ENCODE assay signal across 26 mouse cellular contexts in the genomic region with DNA sequence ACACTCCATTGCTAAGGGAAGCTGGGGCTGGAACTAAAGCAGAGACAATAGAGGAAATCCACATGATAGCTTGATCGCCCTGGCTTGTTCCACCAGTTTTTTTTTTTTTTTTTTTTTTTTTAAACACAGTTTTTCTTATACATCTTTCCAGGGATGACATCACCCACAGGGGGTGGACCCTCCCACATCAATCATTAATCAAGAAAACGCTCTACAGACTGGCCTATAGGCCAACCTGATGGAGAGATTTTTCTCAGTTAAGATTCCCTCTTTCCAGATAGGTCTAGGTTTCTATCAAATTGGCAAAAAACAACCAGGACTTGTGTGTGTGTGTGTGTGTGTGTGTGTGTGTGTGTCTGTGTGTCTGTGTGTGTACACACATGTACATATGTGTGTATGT. TPM values are rescaled to one million over a fixed set of nuclear protein-coding genes. Genes with fewer than 3 reads are reported as not detected.
DNase-seq lines count a peak whose midpoint lies in the region; ATAC-seq and TF ChIP-seq lines count a peak whose summit lies in the region.
"Had no signal": no experiment of that assay in that cellular context is flagged by ENCODE, and none has a peak within 500 bp of the region (broad histone marks: within the 10 kb centered on the region; RNA-seq: fewer than 3 reads in every experiment).

No protein-coding gene starts in this region.

- no peak overlapping the region for H3K4me2 ChIP-seq in embryonic facial prominence, embryonic 13.5 days
- H3K4me2 ChIP-seq in intestine, embryonic 14.5 days (ENCODE audit: low read length): no peak overlapping the region
- H3K4me2 ChIP-seq in forebrain, embryonic 16.5 days (ENCODE audit: low read length): no peak overlapping the region
- H3K4me2 ChIP-seq: embryonic facial prominence, embryonic 15.5 days; heart, embryonic 15.5 days; hindbrain, embryonic 13.5 days had no signal

- 66% methylated on average over 2 of the region's 2 CpGs for WGBS in embryonic facial prominence, embryonic 13.5 days
- 94% methylated on average over 2 of the region's 2 CpGs for WGBS in embryonic facial prominence, embryonic 10.5 days
- 53% methylated on average over 2 of the region's 2 CpGs for WGBS in intestine, embryonic 14.5 days
- 22% methylated on average over 2 of the region's 2 CpGs for WGBS in small intestine, adult 2 months
- WGBS in forebrain, embryonic 16.5 days: 72% methylated on average over 2 of the region's 2 CpGs

- peaks cover 10% of the 10 kb centered on the region for H3K4me1 ChIP-seq in embryonic facial prominence, embryonic 13.5 days
- H3K4me1 ChIP-seq in embryonic facial prominence, embryonic 10.5 days: peaks cover 9% of the 10 kb centered on the region
- H3K4me1 ChIP-seq in intestine, embryonic 14.5 days (replicated peaks; ENCODE audit: control insufficient read depth, insufficient read depth, low read length): peaks cover 5% of the 10 kb centered on the region
- H3K4me1 ChIP-seq in small intestine, adult 2 months (ENCODE audit: control insufficient read depth, insufficient read depth, insufficient read length, low read length): peaks cover 24% of the 10 kb centered on the region
- H3K4me1 ChIP-seq in forebrain, embryonic 16.5 days (replicated peaks; ENCODE audit: control insufficient read depth, insufficient read depth, low read length): peaks cover 6% of the 10 kb centered on the region

- no peaks in the 10 kb centered on the region for H3K27me3 ChIP-seq in embryonic facial prominence, embryonic 13.5 days
- H3K27me3 ChIP-seq in embryonic facial prominence, embryonic 10.5 days (replicated peaks; ENCODE audit: low read depth, poor library complexity, severe bottlenecking): no peaks in the 10 kb centered on the region
- H3K27me3 ChIP-seq in intestine, embryonic 14.5 days (replicated peaks; ENCODE audit: control insufficient read depth, insufficient read depth, low read length): no peaks in the 10 kb centered on the region
- no peaks in the 10 kb centered on the region for H3K27me3 ChIP-seq in small intestine, adult 2 months (ENCODE audit: control insufficient read depth, insufficient read depth, low read length)
- no peaks in the 10 kb centered on the region for H3K27me3 ChIP-seq in forebrain, embryonic 16.5 days (replicated peaks; ENCODE audit: control insufficient read depth, insufficient read depth, low read length)
- H3K27me3 ChIP-seq: embryonic facial prominence, embryonic 15.5 days; heart, embryonic 15.5 days; hindbrain, embryonic 13.5 days had no signal

- H3K27ac ChIP-seq in embryonic facial prominence, embryonic 13.5 days: peak overlapping the region; percentile 55
- no peak overlapping the region for H3K27ac ChIP-seq in embryonic facial prominence, embryonic 10.5 days (replicated peaks)
- peak overlapping the region; percentile 35; the same call in 1 of the 2 replicates for H3K27ac ChIP-seq in intestine, embryonic 14.5 days (ENCODE audit: low read depth)
- H3K27ac ChIP-seq in small intestine, adult 2 months (ENCODE audit: insufficient read depth, low read depth, low read length): peak overlapping the region; percentile 44
- H3K27ac ChIP-seq in forebrain, embryonic 16.5 days (ENCODE audit: low read length): no peak overlapping the region
- H3K27ac ChIP-seq: embryonic facial prominence, embryonic 15.5 days; forebrain, embryonic 10.5 days; heart, embryonic 10.5 days; heart, embryonic 15.5 days; hindbrain, embryonic 13.5 days; hindbrain, postnatal 0 days had no signal

- no peak for ATAC-seq in embryonic facial prominence, embryonic 13.5 days (ENCODE audit: insufficient number of reproducible peaks, insufficient read depth, low FRiP score, low TSS enrichment, low read depth)
- peak; percentile 69; the same call in 1 of the 2 replicates for ATAC-seq in intestine, embryonic 14.5 days (replicated peaks; ENCODE audit: low FRiP score, low TSS enrichment, low read depth)
- no peak for ATAC-seq in forebrain, embryonic 16.5 days
- ATAC-seq: CD4-positive, CD25-positive, alpha-beta regulatory T cell, adult 4 months; forebrain, embryonic 14.5 days had no signal

- no peak overlapping the region for H3K4me3 ChIP-seq in embryonic facial prominence, embryonic 13.5 days
- no peak overlapping the region for H3K4me3 ChIP-seq in embryonic facial prominence, embryonic 10.5 days
- no peak overlapping the region for H3K4me3 ChIP-seq in intestine, embryonic 14.5 days (ENCODE audit: low read depth, low read length)
- H3K4me3 ChIP-seq in small intestine, adult 2 months (ENCODE audit: low read depth, low read length): no peak overlapping the region
- no peak overlapping the region for H3K4me3 ChIP-seq in forebrain, embryonic 16.5 days (replicated peaks; ENCODE audit: low read length)
- H3K4me3 ChIP-seq: embryonic facial prominence, embryonic 15.5 days; erythroblast, embryonic 14.5 days; forebrain, embryonic 10.5 days; heart, embryonic 10.5 days; heart, embryonic 15.5 days; hindbrain, embryonic 13.5 days had no signal

- H3K36me3 ChIP-seq in embryonic facial prominence, embryonic 13.5 days: peaks cover 70% of the 10 kb centered on the region
- peaks cover 79% of the 10 kb centered on the region for H3K36me3 ChIP-seq in embryonic facial prominence, embryonic 10.5 days (replicated peaks)
- H3K36me3 ChIP-seq in intestine, embryonic 14.5 days (ENCODE audit: control insufficient read depth, insufficient read depth, low read length): peaks cover 61% of the 10 kb centered on the region
- H3K36me3 ChIP-seq in small intestine, adult 2 months (ENCODE audit: control insufficient read depth, insufficient read depth, low read length): peaks cover 52% of the 10 kb centered on the region
- peaks cover 13% of the 10 kb centered on the region for H3K36me3 ChIP-seq in forebrain, embryonic 16.5 days (ENCODE audit: control insufficient read depth, insufficient read depth)

- TF ChIP-seq CTCF in small intestine, adult 2 months (IDR thresholded peaks at IDR 0.05; ENCODE audit: extremely low read depth, insufficient read length, insufficient replicate concordance, low read depth, low read length): no peak

- no peak overlapping the region for H3K9ac ChIP-seq in embryonic facial prominence, embryonic 13.5 days
- H3K9ac ChIP-seq in intestine, embryonic 14.5 days (ENCODE audit: low read length): no peak overlapping the region
- no peak overlapping the region for H3K9ac ChIP-seq in forebrain, embryonic 16.5 days (replicated peaks; ENCODE audit: low read depth, low read length)
- H3K9ac ChIP-seq: embryonic facial prominence, embryonic 15.5 days; heart, embryonic 15.5 days had no signal

- no peaks in the 10 kb centered on the region for H3K9me3 ChIP-seq in embryonic facial prominence, embryonic 13.5 days
- no peaks in the 10 kb centered on the region for H3K9me3 ChIP-seq in embryonic facial prominence, embryonic 10.5 days
- no peaks in the 10 kb centered on the region for H3K9me3 ChIP-seq in intestine, embryonic 14.5 days (ENCODE audit: control insufficient read depth, low read length)
- H3K9me3 ChIP-seq in forebrain, embryonic 16.5 days (ENCODE audit: control insufficient read depth, low read length): no peaks in the 10 kb centered on the region
- H3K9me3 ChIP-seq: embryonic facial prominence, embryonic 15.5 days; forebrain, embryonic 10.5 days; G1E; heart, embryonic 10.5 days; heart, embryonic 15.5 days; hindbrain, embryonic 13.5 days had no signal

- TF ChIP-seq POLR2A in small intestine, adult 2 months (IDR thresholded peaks at IDR 0.05; ENCODE audit: low read depth, low read length): no peak

- DNase-seq in embryonic facial prominence, embryonic 10.5 days (ENCODE audit: low spot score): no peak
- DNase-seq in intestine, embryonic 14.5 days (ENCODE audit: low spot score): no peak
- no peak for DNase-seq in adrenal gland, adult (ENCODE audit: inconsistent age in 2 of 2, low spot score in 1 of 2)
- DNase-seq in layer of hippocampus, postnatal 36 days: no peak
- DNase-seq: adrenal gland, postnatal 14 days; B cell, adult 2 months; cerebellum, adult 11-12 months; cerebellum, adult 9-10 months; cerebellum, postnatal 25 days; gastrocnemius, postnatal 10 days; heart, adult 18-20 months; heart, postnatal 14 days had no signal

RNA-seq across cellular contexts. Expression of a gene that starts 6.4 kb away (rescaled TPM):
- 28.4 and 33.8 TPM in 2 replicates for polyA plus RNA-seq in embryonic facial prominence, embryonic 13.5 days (2015; fragmentation: Nextera tagmentation; extraction: Ambion mirVana)
- polyA plus RNA-seq in embryonic facial prominence, embryonic 10.5 days (2016; fragmentation: Nextera tagmentation; extraction: Ambion mirVana): 26.8 and 30.6 TPM in 2 replicates
- polyA plus RNA-seq in intestine, embryonic 14.5 days (2014; fragmentation: Nextera tagmentation; extraction: Ambion mirVana): 39.3 and 48.2 TPM in 2 replicates
- polyA plus RNA-seq in small intestine, adult 2 months (2012; rRNA removed): 25.1 and 53.1 TPM in 2 replicates
- 46.0 and 47.1 TPM in 2 replicates for polyA plus RNA-seq in forebrain, embryonic 16.5 days (2015; fragmentation: Nextera tagmentation; extraction: Ambion mirVana)
- total RNA-seq in layer of hippocampus, postnatal 36 days (2021): 100 to 1,000 TPM; 102 to 104 TPM

RNA-seq across cellular contexts. Expression of a gene that starts 9.8 kb away (rescaled TPM):
- 0.25 TPM in 2 replicates for polyA plus RNA-seq in embryonic facial prominence, embryonic 13.5 days (2015; fragmentation: Nextera tagmentation; extraction: Ambion mirVana)
- 0.10 TPM in 1 of 2 replicates, not detected in the other for polyA plus RNA-seq in embryonic facial prominence, embryonic 10.5 days (2016; fragmentation: Nextera tagmentation; extraction: Ambion mirVana)
- 1.5 and 2.4 TPM in 2 replicates for polyA plus RNA-seq in intestine, embryonic 14.5 days (2014; fragmentation: Nextera tagmentation; extraction: Ambion mirVana)
- 7.4 and 25.5 TPM in 2 replicates for polyA plus RNA-seq in small intestine, adult 2 months (2012; rRNA removed)
- polyA plus RNA-seq in forebrain, embryonic 16.5 days (2015; fragmentation: Nextera tagmentation; extraction: Ambion mirVana): 0.47 and 0.86 TPM in 2 replicates
- total RNA-seq in layer of hippocampus, postnatal 36 days (2021): 1 to 10 TPM; 1.4 to 2.6 TPM
- total RNA-seq: heart, adult 18-20 months; hematopoietic stem cell, adult 5-6 weeks had no signal
- polyA plus RNA-seq: CD4-positive, CD25-positive, alpha-beta regulatory T cell, adult 4 months; G1E; heart, embryonic 15.5 days had no signal

Comparison
In these comparisons a context has a peak if more than half of its experiments do, and no peak if none do; other contexts are left out.
1. H3K27ac ChIP-seq: peak in embryonic facial prominence, embryonic 13.5 days (single experiment), intestine, embryonic 14.5 days (single experiment) and small intestine, adult 2 months (single experiment); none in embryonic facial prominence, embryonic 10.5 days (single experiment) and forebrain, embryonic 16.5 days (single experiment).